Mouse (Mus musculus): ENCODE measurements around the gene Plvap.

Gene Plvap

DNA sequence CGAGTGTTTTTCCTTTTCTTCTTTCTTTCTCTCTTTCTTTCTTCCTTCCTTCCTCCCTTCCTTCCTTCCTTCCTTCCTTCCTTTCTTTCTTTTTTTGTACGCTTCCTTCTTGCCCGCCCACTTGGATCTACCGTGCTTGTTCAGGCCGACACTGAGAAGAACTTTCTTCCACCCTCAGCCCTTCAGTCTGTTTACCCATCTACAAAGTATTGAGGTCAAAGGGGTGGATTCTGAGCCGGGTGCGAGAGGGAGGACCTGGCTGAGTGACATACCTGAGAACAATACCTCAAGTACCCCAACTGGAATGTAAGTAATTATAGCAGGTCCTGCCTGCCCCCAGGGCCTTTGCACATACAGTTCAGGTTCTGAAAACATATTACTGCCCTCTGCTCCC, 25.4 kb downstream of the Plvap start:
- DNase-seq (ENCODE audit: low spot score), result no peak

DNA sequence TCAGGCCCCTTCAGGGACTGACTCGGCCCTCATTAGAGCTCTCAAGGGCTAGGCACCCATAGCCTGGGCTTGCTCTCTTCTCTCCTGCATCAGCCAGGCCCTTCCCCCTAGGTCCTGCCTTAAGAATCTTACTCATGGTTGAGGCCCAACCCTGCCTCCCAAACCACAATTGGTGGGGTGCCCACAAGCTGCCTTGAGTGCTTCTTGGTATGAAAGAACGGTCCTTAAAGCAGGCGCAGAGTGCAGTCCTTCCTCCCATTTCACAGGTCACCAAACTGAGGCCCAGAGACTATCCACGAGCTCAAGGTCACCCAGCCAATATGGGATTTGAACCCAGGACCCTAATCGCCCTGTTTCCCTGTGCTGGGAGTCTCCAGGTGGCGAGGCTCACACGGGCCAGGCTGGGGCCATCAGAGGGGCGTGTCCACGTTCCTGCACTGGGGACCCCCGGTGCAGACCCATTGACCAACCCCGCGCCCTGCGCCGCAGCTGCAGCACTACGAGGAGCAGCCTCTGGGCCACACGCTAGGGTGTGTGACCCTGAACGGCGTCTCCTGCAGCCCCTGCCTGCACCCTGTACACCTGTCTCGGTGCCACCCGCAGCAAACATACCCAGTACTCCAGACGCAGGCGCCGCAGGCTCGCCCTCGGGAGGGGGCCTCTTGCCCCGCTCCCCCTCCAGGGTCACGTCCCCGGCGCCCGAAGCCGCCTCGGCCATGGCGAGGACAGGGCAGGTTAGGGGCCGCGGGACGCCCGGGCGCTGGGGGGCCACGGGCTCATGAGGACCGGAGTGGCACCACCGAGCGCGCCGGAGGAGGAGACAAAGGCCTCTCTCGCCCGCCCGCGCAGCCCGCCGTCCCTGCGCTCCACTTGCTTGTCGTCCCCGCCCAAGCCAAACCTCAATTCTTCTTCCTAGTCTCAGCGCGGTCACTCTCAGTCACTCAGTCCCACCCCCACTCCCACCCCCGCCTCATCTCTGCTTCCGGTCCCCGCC, 26.1 kb downstream of the Plvap start, which contains the start of gene Ano8:
Ano8 (minus strand) TSS at position 822 of the 994 bp plus-strand sequence.
- peak; percentile 63 for DNase-seq (ENCODE audit: low spot score)

DNA sequence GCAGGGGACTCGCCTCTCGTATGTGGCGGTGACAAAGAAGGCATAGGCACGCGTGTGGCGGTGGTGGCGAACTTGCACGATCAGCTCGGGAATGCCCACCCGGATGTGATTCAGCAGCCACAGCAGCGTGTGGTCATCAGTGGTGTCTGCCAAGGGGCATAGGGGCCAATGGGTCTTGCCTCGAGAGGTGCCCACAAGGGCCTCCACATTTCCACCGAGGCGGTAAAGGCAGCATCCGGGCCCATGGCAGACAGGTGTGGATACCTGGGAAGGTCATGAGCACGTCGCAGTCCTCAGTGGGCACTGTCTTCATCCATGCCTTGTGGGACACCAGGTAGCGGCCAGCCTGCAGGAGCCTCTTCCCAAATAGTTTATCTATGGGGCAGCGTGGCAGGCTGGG, 26.8 kb downstream of the Plvap start:
- DNase-seq (ENCODE audit: low spot score), result no peak

DNA sequence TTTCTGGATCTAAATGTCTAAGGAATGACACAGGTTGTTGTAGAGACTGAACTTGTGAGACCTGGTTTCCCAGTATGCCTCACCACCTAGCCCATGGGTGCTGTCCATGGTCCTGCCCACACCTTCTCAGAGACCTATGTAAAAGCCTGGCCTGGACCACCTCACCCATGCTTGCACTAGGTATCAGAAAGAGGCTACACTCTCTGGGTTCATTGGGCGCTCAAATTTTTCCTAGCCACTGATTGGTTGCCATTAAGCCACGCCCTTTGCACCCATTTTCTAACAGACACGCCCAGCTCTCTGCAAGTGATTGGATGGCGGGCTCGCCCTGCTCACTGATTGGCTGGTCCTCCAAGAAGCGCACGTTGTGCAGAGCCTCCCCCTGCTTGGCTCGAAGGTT, 27.6 kb downstream of the Plvap start:
- DNase-seq (ENCODE audit: low spot score), result peak; percentile 71

DNA sequence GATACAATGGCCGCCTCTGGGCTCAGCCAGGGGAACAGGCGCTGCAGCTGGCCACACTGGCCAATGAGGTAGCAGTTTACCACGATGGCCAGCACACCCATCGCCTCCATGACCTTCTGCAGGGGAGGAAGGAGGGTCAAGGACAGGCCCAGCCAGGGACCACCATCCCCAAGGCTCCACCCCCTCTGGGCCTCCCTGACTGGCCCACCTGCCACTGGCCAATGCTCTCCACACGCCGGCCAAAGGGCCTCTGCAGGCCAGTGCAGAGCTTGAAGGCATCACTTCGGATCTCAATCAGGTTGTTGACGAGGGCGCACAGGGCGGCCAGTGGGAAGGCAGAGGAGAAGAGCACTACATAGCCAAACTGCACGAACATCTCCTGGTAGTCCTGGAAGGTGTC, 32.6 kb downstream of the Plvap start:
- DNase-seq (ENCODE audit: low spot score), result no peak

DNA sequence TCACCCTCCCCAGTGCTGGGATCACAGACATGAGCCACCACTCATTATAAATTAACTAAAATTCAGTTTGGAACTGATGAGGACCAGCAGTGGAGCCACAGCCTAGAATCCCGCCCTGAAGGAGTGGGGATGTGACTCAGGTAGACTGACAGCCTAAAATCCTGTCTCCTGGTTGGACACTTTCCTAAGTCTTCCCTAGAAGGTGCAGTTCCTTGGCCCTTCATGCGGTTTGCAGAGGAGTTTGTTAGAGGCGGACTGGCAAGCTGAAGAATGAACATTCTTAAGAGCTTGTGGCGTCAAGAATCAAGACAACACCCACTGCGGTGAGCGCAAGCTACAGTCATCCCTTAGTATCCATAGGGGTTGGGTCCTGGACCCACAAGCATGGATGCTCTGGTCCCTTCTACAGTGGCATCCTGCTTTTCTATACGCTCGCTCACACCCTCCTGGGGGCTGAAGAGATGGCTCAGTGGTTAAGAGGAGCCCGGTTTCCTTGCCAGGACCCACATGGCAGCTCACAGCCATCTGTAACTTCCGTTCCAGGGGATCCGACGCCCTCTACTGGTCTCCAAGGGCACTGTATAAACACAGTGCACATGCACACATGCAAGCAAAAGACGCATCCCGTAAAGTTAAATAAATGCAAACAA, 34.2 kb downstream of the Plvap start:
- peak; percentile 47 for DNase-seq (ENCODE audit: low spot score)

DNA sequence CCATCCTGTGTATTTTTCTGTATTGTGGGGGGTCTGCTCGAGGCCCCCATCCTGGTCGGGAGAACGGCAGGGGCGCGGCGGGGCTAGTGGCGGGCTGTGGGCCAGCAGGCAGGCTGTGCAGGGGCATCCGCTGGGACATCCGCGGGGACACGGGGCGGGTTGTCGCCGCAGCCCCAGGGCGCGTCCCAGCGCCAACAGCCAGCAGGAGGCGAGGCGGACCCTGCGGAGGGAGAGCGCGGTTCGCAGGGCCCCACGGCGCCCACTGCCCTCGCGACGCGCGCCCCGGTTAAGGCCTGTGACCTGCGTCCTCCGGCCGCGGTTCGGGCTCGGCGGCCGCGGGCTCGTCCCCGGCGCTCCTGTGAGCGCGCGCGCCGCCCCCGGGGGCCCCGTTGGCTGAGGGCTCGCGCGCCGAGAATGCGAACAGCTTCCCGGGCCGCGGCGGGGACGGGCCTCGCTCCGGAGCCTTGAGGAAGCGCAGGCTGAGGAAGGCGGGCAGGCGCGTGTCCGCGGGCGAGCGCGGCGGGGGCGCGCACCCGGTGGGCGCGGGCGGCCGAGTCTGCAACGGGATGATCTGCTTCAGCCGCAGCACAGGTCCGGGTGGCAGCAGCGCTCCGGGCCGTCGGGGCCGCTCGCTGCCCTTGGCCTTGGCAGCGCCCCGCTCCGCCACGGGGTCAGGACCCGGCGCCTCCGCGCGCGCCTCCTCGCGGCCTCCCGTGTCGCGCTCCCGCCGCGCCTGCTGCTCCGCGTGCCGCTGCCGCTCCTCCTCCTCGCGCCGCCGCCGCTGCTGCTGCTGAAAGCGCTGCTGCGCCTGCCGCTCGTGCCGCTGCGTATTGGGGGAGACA, 35.2 kb downstream of the Plvap start:
- DNase-seq (ENCODE audit: low spot score), result peak; percentile 65

DNA sequence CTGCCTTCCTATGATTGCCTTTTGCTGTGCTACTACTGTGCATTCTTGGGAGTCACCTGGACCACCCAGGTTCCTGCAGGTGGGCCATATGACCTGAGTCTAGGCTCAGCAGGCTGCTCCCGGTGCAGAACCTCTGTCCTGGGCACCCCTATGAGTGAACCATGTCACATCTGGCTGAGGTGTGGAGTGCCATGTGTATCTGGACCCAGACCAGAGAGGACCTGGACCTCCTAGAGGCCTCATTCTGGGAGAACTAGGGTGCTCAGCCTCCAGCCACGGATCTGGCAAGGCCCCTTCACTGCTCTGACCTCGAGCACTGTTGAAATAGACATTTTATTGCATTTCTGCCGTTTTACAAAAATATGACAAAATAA, 35.9 kb downstream of the Plvap start:
- DNase-seq (ENCODE audit: low spot score), result no peak

DNA sequence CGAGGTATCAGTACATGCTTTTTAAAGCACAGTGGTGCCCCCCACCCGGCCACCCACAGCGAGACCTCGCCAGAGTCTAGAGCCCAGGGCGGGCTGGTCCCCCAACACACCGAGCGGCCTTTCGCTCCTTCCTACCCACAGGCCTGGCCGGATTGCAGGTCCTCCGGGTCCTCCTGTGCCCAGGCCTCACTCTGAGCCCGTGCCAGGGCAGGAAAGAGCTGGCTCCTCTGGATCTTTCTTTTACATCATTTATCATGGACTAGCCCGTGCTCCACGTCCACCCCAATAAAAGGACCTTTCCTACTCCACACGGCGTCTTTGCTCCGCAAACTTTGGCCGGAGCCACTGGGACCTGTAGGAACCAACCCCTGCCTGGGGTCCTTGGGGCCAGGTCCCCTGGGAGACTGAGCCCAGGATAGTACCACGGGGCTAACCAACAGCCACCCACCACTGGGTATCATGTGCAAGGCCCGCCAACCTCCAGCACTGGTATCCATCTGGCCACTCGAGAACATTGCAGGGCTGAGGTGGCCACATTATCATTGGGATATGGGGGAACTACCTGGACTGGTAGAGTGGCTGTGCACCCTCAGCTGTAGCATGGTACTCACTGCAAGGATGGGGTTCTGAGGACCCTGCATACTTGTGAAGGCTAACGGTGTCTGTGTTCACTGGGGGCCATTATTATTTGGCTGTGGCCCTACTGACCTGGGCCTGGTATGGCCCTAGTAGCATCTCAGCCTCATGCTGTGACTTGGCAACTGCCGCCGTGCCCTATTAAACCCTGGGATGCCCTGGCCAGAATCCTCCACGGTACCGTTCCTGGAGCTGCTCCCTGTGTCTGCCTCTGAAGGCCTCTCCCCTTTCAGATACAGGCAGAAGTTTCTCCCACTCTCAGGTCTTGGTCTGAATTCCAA, 36.5 kb downstream of the Plvap start:
- DNase-seq (ENCODE audit: low spot score), result no peak

DNA sequence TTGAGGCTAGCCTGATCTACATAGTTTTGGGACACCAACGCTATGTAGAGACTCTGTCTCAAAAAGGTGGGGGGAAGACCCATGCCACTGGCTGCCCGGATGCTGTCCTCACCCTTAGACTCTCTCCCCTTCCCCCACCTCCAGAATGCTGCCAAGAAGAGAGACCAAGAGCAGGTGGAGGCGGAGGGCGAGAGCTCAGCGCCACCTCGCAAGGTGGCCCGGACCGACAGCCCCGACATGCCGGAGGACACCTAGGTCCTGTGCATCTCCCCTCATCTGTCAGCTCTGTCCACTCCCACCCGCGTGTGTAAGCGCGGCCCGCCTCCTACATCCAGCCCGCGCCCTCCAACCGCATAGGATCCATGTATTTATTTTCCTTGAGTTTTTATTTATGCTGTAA, 37.2 kb downstream of the Plvap start:
- DNase-seq (ENCODE audit: low spot score), result no peak

DNA sequence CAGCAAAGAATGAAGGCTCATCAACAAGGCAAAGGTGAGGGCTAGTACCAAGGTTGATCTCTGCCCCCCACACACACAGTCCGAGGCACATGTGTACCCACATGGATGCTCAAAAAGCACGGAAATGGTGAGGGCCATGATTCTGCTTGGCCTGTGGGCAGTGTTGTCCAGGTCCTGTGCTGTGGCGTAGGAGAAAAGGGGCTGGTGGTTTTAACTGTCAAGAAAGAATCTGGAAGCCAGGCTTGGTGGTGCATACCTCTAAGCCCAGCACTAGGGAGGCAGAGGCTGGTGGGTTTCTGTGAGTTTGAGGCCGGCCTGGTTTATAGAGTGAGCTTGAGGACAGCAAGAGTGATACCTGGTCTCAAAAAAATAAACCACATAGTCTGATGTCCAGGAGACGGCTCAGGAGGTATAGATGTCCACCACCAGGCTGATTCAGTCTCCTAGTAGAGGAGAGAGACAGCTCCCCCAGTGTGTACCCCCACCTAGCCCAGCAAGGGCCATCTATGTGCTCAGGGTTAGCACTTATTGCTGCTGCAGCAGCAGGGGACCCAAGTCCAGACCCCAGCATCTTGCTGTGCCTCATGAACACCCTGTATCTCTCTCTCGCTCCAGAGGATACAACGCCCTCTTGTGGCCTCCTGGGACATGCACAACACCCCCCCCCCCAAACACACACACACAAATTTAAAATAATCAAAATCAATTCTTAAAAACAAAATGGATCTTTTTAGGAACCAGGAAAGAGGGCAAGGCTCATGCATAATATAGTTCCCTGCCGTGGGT, 38.8 kb downstream of the Plvap start:
- DNase-seq (ENCODE audit: low spot score), result no peak

DNA sequence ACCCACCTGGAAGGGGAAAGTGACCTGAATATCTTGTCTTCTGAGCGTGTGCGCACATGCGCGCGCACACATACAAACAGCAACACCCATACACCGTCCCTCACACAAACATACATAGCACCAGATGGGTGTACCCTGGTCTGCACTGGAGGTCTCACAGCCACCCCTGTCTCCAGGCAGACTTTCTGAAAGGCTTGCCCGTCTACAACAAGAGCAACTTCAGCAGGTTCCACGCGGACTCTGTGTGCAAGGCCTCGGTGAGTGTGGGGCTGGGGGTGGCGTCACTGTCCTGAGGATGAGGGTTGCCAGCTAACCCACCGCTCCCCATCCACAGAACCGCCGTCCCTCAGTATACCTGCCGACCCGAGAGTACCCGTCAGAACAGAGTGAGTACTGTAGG, 39.7 kb downstream of the Plvap start:
- DNase-seq (ENCODE audit: low spot score), result no peak

DNA sequence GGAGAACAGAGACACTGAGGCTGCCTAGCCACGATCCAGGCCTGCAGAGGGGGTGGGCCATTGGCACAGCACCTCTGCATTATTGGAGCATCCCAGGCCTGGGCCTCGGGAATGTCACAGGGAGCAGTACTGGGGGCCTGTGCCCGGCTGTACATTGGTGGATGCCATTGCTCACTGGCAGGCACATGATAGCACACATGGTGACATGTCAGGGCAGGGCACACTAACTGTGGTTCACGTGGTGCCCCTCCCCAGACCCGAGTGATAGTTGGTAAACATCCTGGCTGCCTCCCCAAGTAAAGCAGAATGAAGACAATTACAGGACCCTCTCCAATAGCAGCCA, 40.7 kb downstream of the Plvap start:
- DNase-seq (ENCODE audit: low spot score), result no peak

DNA sequence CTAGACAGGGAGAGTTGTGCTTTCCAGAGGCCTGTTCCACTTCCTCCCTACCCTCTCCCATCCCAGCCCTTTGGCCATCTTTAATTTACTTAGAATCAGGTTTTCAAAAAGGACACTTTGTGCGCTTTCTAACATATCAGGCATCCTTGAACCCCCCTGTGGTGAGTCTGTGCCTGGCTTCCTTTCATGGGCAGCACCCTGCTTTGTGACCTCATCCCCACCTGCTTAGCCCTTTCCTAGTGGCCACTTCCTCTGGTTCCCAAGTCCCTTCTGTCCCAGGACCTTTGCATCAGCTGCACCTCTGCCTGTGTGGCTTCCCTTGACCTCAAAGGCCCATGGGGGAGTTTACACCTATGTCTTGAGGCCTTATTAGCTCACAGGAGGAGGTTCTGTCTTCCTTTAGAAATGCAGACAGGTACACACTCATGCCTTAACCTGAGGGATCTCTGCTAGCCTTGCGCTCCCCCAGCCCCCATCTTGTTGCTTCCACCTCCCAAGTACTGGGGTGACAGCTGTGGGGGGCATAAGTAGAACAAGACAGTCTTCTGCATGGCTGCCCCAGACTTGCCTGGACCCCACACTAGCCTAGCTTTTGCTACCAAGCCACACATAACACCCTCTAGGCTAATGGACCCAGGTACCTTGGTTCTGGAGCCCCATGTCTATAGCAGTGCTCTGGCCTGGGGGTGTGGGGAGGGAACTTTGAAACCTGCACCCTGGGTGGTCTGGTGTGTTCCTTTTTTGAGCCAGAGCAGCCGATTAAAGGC, 41.2 kb downstream of the Plvap start:
- no peak for DNase-seq (ENCODE audit: low spot score)

DNA sequence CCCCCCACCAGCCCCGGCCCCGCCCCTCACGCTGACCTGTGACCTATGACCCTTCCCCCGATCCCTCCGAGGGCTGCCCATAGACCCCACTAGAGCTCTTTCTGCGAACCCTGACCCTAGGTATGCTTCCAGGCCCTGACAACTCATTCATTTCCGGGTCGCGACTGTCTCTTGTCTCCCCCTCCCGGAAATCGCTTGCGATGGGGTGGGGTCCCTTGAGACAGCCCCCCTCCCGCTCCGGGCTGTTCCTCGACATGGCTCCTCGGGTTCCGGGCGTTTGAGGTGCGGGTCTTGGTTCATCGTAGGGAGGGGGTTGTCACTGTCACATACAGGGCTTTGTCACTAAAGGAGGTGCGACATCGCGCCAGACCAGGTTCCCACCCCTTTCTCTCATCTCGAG, 42.1 kb downstream of the Plvap start:
- no peak for DNase-seq (ENCODE audit: low spot score)

DNA sequence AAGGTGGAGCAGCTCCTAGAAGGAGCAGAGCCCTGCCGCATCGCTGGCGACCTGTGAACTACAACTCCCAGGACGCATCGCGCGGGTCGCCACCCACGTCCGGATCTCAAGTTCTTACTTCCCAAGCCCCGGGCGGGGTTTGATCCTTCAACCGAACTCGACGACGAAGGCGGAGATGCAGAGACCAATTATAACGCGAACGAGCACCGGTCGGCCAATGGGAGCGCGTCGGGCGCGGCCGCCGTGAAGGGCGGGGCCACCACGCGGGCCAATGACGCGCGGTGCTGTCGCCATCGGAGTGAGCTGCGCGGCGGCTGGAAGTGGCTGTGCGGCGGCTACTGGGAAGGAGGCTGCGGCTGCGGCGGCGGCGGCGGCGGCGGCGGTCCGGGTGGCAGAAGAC, 42.6 kb downstream of the Plvap start, which contains the start of gene Dda1:
Dda1 (plus strand) TSS at position 284 of the 400 bp plus-strand sequence.
- DNase-seq (ENCODE audit: low spot score), result peak; percentile 99

DNA sequence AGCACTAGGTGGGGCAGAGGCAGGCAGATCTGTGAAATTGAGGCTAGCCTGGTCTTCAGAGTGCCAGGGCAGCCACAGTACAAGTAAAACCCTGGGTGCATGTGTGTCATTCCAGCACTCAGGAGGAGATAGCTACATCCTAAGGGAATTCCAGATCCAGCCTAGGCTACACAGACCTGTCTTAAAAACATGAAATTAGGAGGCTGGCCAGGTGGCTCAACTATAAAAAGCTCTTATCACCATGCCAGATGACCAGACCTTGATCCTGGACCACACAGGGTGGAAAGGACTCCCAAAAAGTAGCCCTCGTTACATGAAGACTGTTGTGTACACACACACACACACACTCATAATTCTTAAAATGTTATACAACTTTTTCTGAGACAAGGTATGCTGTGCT, 43.6 kb downstream of the Plvap start:
- DNase-seq (ENCODE audit: low spot score), result no peak

DNA sequence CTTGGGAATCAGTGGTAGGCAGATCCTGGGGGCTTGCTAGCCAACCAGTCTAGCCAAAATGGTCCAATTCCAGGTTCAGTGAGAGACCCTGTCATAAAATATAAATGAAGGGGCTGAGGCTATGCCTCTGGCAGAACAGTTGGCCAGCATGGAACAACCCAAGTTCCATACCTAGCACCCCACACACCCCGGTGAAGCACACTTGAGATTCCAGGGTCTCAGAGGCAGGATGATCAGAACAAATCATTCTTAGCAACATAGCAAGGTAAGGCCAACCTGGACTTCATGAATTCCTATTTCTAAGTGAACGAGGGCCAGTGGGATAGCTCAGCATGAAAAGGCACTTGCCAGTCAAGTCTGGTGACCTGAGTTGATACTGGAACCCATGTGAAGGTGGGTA, 44.4 kb downstream of the Plvap start:
- DNase-seq (ENCODE audit: low spot score), result no peak

DNA sequence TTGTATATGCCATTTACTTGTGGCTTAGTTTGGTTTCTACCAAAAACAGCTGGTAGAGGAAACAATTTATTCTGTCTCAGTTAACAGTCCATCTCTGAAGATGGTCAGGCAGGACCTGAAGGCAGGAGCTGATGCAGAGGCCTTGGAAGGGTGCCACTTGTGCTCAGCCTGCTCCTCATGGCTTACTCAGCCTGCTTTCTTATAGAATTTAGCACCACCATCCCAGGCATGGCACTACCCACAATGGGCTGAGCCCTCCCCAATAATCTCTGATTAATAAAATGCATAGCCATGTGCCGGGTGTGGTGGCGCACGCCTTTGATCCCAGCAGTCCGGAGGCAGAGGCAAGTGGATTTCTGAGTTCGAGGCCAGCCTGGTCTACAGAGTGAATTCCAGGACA, 45.4 kb downstream of the Plvap start:
- DNase-seq (ENCODE audit: low spot score), result no peak

DNA sequence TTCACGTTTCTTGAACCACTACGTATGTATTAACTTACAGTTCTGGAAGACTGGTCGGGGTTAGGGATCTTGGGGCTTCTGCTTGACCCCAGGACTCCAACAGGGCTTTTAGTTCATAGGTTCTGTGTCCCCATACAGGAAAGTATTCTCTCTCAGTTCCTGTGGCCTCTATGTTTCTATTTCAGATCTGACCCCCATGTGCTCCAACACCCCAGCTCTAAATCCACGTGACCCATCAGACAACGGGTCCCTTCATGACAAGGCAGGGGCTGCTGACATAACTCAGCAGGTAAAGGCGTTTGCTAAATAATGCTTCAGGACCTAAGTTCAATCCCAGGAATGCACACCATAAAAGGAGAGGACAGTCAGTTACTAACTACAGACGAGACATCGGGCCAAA, 45.8 kb downstream of the Plvap start:
- DNase-seq (ENCODE audit: low spot score), result no peak
